Mouse (Mus musculus) midbrain, embryonic 16.5 days (tissue): ENCODE measurements around the gene Prrc2a. TPM values are rescaled to one million over a fixed set of nuclear protein-coding genes. Genes with fewer than 3 reads are reported as not detected.
A peak's percentile ranks its signal among the peaks of the same experiment; 100 is the strongest.
"Not testable (repeated sequence)": the region's sequence is repeated elsewhere in the genome, so short reads cannot be mapped to it uniquely, and the experiment has no call there.

Experiments used
- ATAC-seq: fragments of 200-750 bp; cut with Nextera tagmentation; 2 replicates; pipeline ENCODE4 v1.8.0; 2017; ENCODE audit warnings: moderate TSS enrichment
- H3K27ac ChIP-seq: fragments of 300-500 bp; sonication (generic); 2 replicates; pipeline ENCODE4 v1.5.1; 2014; ENCODE audit warnings: mild to moderate bottlenecking, low read length, mixed read lengths
- H3K27me3 ChIP-seq: fragments of 300-500 bp; sonication (generic); 2 replicates; pipeline ENCODE4 v1.6.1; 2014; ENCODE audit warnings: low read depth, low read length, mixed read lengths; ENCODE audit not compliant: control insufficient read depth, insufficient read depth
- H3K36me3 ChIP-seq: fragments of 300-500 bp; sonication (generic); 2 replicates; pipeline ENCODE4 v1.6.1; 2014; ENCODE audit warnings: mild to moderate bottlenecking, low read length, moderate library complexity, mixed read lengths; ENCODE audit not compliant: control insufficient read depth, insufficient read depth
- H3K4me1 ChIP-seq: fragments of 300-500 bp; sonication (generic); 2 replicates; pipeline ENCODE4 v1.6.1; 2014; ENCODE audit warnings: mild to moderate bottlenecking, low read length, mixed read lengths; ENCODE audit not compliant: control insufficient read depth, insufficient read depth
- H3K4me2 ChIP-seq: fragments of 300-500 bp; sonication (generic); 2 replicates; pipeline ENCODE4 v1.6.1; 2014; ENCODE audit warnings: mild to moderate bottlenecking, low read length, mixed read lengths
- H3K4me3 ChIP-seq: fragments of 300-500 bp; sonication (generic); 2 replicates; pipeline ENCODE4 v1.5.1; 2014; ENCODE audit warnings: low read depth, mild to moderate bottlenecking, low read length, moderate library complexity, mixed read lengths
- H3K9ac ChIP-seq: fragments of 300-500 bp; sonication (generic); 2 replicates; pipeline ENCODE4 v1.6.1; 2014; ENCODE audit warnings: low read depth, low read length, mixed read lengths
- H3K9me3 ChIP-seq: fragments of 300-500 bp; sonication (generic); replicated peaks from 2 replicates; pipeline ENCODE4 v1.6.1; 2014; ENCODE audit warnings: mild to moderate bottlenecking, low read length, mixed read lengths; ENCODE audit not compliant: control insufficient read depth, poor library complexity, severe bottlenecking
- WGBS: fragments of 180-500 bp; shearing (Covaris S2); extraction: QIAGEN DNeasy Blood & Tissue Kit; methylation state at CpG from one replicate; pipeline ENCODE4 v1.1.7; 2014; 5-methylcytosine and 5-hydroxymethylcytosine counted together
- polyA plus RNA-seq: library from polyadenylated mRNA; unstranded; fragments of >200 nt; fragmentation: Nextera tagmentation; extraction: Ambion mirVana; gene quantifications from 2 replicates; pipeline ENCODE4 v1.2.1, GENCODE M21; 2015

The Prrc2a gene
- polyA plus RNA-seq, 1 experiment from 2014 or later: 148 TPM

- Histone ChIP-seq H3K27ac (no peak overlapping the region), H3K9ac (no peak overlapping the region), H3K9me3 (no peaks in the 10 kb centered on the region), H3K4me1 (peaks cover 28% of the 10 kb centered on the region), H3K4me3 (no peak overlapping the region), H3K36me3 (no peaks in the 10 kb centered on the region), H3K27me3 (no peaks in the 10 kb centered on the region), H3K4me2 (no peak overlapping the region)
- no peak for ATAC-seq
- WGBS: 90% methylated on average over 1 of the region's 1 CpGs
Measured at GRCm38 (mm10) chr17:35125081-35125480, 39.6 kb downstream of the Prrc2a start.

GRCm38 (mm10) chr17:35124261-35124896, 40.3 kb downstream of the Prrc2a start:
- H3K27me3 ChIP-seq, H3K9ac ChIP-seq, H3K9me3 ChIP-seq, H3K4me3 ChIP-seq, ATAC-seq, H3K36me3 ChIP-seq, H3K27ac ChIP-seq, H3K4me2 ChIP-seq: not testable (repeated sequence)
- WGBS: 95% methylated on average over 12 of the region's 12 CpGs
- H3K4me1 ChIP-seq: peaks cover 33% of the 10 kb centered on the region

DNA sequence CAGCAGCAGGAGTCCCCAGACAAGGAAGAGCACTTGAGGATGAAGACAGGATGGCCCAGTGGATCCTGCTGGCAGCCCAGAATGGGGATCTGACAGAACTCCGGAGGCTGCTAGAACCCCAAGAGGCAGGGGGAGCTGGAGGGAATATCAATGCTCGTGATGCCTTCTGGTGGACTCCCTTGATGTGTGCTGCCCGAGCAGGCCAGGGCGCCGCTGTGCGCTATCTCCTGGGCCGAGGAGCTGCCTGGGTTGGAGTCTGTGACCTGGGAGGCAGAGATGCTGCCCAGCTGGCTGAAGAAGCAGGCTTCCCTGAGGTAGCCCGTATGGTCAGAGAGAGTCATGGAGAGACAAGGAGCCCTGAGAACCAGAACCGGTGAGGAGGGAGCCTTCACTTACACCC, 41.4 kb downstream of the Prrc2a start:
- H3K4me3 ChIP-seq, ATAC-seq, H3K27ac ChIP-seq, H3K9ac ChIP-seq, H3K9me3 ChIP-seq, H3K27me3 ChIP-seq, H3K36me3 ChIP-seq, H3K4me2 ChIP-seq: not testable (repeated sequence)
- 91% methylated on average over 9 of the region's 9 CpGs for WGBS
- peaks cover 33% of the 10 kb centered on the region for H3K4me1 ChIP-seq

GRCm38 (mm10) chr17:35121871-35122303, 42.8 kb downstream of the Prrc2a start, which contains the start of gene Csnk2b:
Gene Csnk2b, minus strand, starts transcription at chr17:35122053.
- Histone ChIP-seq H3K36me3 (peaks cover 16% of the 10 kb centered on the region), H3K27ac (peak within 1 kb of the TSS; percentile 89), H3K4me3 (peak within 1 kb of the TSS; percentile 89), H3K9ac (peak within 1 kb of the TSS; percentile 92), H3K4me2 (peak within 1 kb of the TSS; percentile 94), H3K27me3 (no peaks in the 10 kb centered on the region), H3K9me3 (no peaks in the 10 kb centered on the region), H3K4me1 (peaks cover 24% of the 10 kb centered on the region)
- peak; percentile 14 for ATAC-seq
- WGBS: under 1% methylated on average over 19 of the region's 19 CpGs

DNA sequence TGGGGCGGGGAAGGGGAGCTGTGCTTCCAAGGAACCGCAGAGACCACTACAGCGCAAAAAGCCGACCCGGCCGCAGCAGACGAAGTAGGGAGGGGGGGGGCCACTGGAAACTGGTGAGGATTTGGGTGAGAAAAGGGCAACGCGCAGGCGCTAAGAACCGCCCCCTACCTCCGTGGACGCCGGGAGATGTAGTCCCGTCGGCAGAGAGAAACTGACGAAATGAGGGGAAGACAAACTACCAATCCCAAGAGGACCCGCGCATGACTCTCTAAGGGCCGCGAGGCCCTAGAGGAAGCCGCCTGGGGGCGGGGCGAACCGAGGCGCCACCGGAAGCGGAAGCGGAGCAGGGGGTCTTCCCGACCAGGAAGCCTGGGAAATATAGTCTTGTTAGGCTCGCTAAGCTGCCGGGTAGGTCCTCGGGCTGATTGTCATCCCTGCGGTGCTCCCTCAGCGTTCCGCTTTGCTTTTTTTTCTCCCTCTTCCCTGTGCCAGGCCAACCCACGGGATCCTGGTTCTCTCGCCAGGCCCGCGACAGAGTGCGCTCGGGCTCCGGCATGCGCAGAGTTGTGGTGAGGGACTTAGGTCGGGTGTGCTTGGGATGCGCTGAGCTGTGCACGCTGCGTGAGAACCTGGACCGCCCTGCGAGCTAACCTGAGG, 43.4 kb downstream of the Prrc2a start, which contains the start of gene Gpank1:
Gpank1 (plus strand) TSS at position 313 of the 657 bp plus-strand sequence.
- peak; percentile 95 for ATAC-seq
- H3K4me3 ChIP-seq: peak within 1 kb of the TSS; percentile 89
- peaks cover 17% of the 10 kb centered on the region for H3K36me3 ChIP-seq
- under 1% methylated on average over 49 of the region's 50 CpGs for WGBS
- no peaks in the 10 kb centered on the region for H3K9me3 ChIP-seq
- H3K27me3 ChIP-seq: no peaks in the 10 kb centered on the region
- H3K4me1 ChIP-seq: peaks cover 18% of the 10 kb centered on the region
- peak within 1 kb of the TSS; percentile 94 for H3K4me2 ChIP-seq
- peak within 1 kb of the TSS; percentile 89 for H3K27ac ChIP-seq
- H3K9ac ChIP-seq: peak within 1 kb of the TSS; percentile 92

GRCm38 (mm10) chr17:35120745-35121142, 44.0 kb downstream of the Prrc2a start:
- Histone ChIP-seq H3K27me3 (no peaks in the 10 kb centered on the region), H3K36me3 (peaks cover 19% of the 10 kb centered on the region), H3K27ac (peak overlapping the region; percentile 74), H3K4me1 (peaks cover 18% of the 10 kb centered on the region), H3K9me3 (no peaks in the 10 kb centered on the region), H3K4me2 (peak overlapping the region; percentile 94), H3K9ac (peak overlapping the region; percentile 92), H3K4me3 (peak overlapping the region; percentile 89)
- peak; percentile 8; the same call in 1 of the 2 replicates for ATAC-seq
- under 1% methylated on average over 33 of the region's 33 CpGs for WGBS

GRCm38 (mm10) chr17:35115046-35116019, 49.4 kb downstream of the Prrc2a start, which contains the start of gene Ly6g5b:
Gene Ly6g5b, minus strand, starts transcription at chr17:35115428.
- Histone ChIP-seq H3K4me1 (peaks cover 8% of the 10 kb centered on the region), H3K27ac (no peak within 1 kb of the TSS), H3K4me2 (no peak within 1 kb of the TSS), H3K4me3 (no peak within 1 kb of the TSS), H3K36me3 (peaks cover 31% of the 10 kb centered on the region), H3K27me3 (no peaks in the 10 kb centered on the region; the same call in 1 of the 2 replicates), H3K9ac (no peak within 1 kb of the TSS), H3K9me3 (no peaks in the 10 kb centered on the region)
- 89% methylated on average over 8 of the region's 8 CpGs for WGBS
- ATAC-seq: no peak

DNA sequence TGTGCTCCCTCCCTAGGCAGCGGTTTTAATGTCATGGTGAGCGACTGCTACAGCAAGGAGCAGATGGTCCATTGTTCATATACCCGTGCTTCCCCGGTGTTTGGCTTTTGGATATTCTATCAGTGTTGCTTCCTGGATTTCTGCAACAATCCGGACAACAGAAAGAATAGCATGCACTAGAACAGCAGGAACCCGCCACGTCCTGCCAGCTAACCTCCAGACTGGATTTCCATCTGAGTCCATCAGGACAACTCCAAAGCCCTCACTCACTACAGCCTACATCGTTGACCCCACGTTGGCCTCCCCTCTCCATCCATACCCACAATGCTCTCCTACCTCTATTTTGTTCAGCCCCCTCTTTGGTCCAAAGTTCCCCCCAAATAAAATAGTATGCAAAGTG, 52.9 kb downstream of the Prrc2a start:
- WGBS: 67% methylated on average over 9 of the region's 9 CpGs
- no peak overlapping the region for H3K9ac ChIP-seq

More for the DNA sequence above, 52.9 kb downstream of the Prrc2a start:
- Histone ChIP-seq H3K36me3 (peaks cover 16% of the 10 kb centered on the region), H3K4me1 (no peaks in the 10 kb centered on the region), H3K27me3 (no peaks in the 10 kb centered on the region; the same call in 1 of the 2 replicates), H3K9me3 (no peaks in the 10 kb centered on the region), H3K4me2 (no peak overlapping the region), H3K27ac (no peak overlapping the region), H3K4me3 (no peak overlapping the region)
- ATAC-seq: no peak
